Mouse (Mus musculus) embryonic facial prominence, embryonic 13.5 days (tissue): ENCODE results near the gene Wwtr1. TPM values are rescaled to one million over a fixed set of nuclear protein-coding genes. Genes with fewer than 3 reads are reported as not detected.

Experiments used
- ATAC-seq: fragments of 200-750 bp; cut with Nextera tagmentation; 2 replicates; pipeline ENCODE4 v1.8.0; 2017; ENCODE audit warnings: low read depth; ENCODE audit not compliant: insufficient number of reproducible peaks, insufficient read depth, low FRiP score, low TSS enrichment
- H3K27ac ChIP-seq: fragments of 300-500 bp; sonication (generic); 2 replicates; pipeline ENCODE4 v1.5.1; 2015; ENCODE audit warnings: moderate library complexity, mild to moderate bottlenecking, inconsistent platforms
- H3K27me3 ChIP-seq: fragments of 300-500 bp; sonication (generic); 2 replicates; pipeline ENCODE4 v1.6.1; 2015; ENCODE audit warnings: mild to moderate bottlenecking, inconsistent platforms
- H3K36me3 ChIP-seq: fragments of 300-500 bp; sonication (generic); 2 replicates; pipeline ENCODE4 v1.6.1; 2015; ENCODE audit warnings: mild to moderate bottlenecking, inconsistent platforms
- H3K4me1 ChIP-seq: fragments of 300-500 bp; sonication (generic); 2 replicates; pipeline ENCODE4 v1.6.1; 2015; ENCODE audit warnings: inconsistent platforms
- H3K4me2 ChIP-seq: fragments of 300-500 bp; sonication (generic); 2 replicates; pipeline ENCODE4 v1.6.1; 2015; ENCODE audit warnings: moderate library complexity, mild to moderate bottlenecking, inconsistent platforms
- H3K4me3 ChIP-seq: fragments of 300-500 bp; sonication (generic); 2 replicates; pipeline ENCODE4 v1.5.1; 2015; ENCODE audit warnings: mild to moderate bottlenecking, inconsistent platforms
- H3K9ac ChIP-seq: fragments of 300-500 bp; sonication (generic); 2 replicates; pipeline ENCODE4 v1.6.1; 2015; ENCODE audit warnings: mild to moderate bottlenecking, inconsistent platforms
- H3K9me3 ChIP-seq: fragments of 300-500 bp; sonication (generic); 2 replicates; pipeline ENCODE4 v1.6.1; 2016; ENCODE audit warnings: inconsistent platforms
- WGBS: fragments of 180-500 bp; shearing (Covaris S2); methylation state at CpG from one replicate; pipeline ENCODE4 v1.1.7; 2015; ENCODE audit warnings: mixed read lengths; 5-methylcytosine and 5-hydroxymethylcytosine counted together
- polyA plus RNA-seq: library from polyadenylated mRNA; unstranded; fragments of >200 nt; fragmentation: Nextera tagmentation; extraction: Ambion mirVana; gene quantifications from 2 replicates; pipeline ENCODE4 v1.2.1, GENCODE M21; 2015

Wwtr1 gene
- polyA plus RNA-seq, 1 experiment from 2014 or later = 23.8 TPM

GRCm38 (mm10) chr3:57534450-57534849, 41.3 kb downstream of the Wwtr1 start:
- no peak overlapping the region for H3K27ac ChIP-seq
- 70% methylated on average over 6 of the region's 6 CpGs for WGBS

GRCm38 (mm10) chr3:57533876-57534275, 41.8 kb downstream of the Wwtr1 start:
- H3K4me3 ChIP-seq = no peak overlapping the region
- H3K27ac ChIP-seq = no peak overlapping the region
- H3K4me2 ChIP-seq = no peak overlapping the region
- H3K4me1 ChIP-seq = peaks cover 27% of the 10 kb centered on the region
- H3K9me3 ChIP-seq = no peaks in the 10 kb centered on the region
- no peak overlapping the region for H3K9ac ChIP-seq
- 87% methylated on average over 9 of the region's 9 CpGs for WGBS
- H3K27me3 ChIP-seq = no peaks in the 10 kb centered on the region
- no peaks in the 10 kb centered on the region for H3K36me3 ChIP-seq
- no peak for ATAC-seq

More at GRCm38 (mm10) chr3:57534450-57534849, 41.3 kb downstream of the Wwtr1 start:
- ATAC-seq = no peak
- Histone ChIP-seq H3K36me3 (no peaks in the 10 kb centered on the region), H3K9me3 (no peaks in the 10 kb centered on the region), H3K4me3 (no peak overlapping the region), H3K4me2 (no peak overlapping the region), H3K9ac (no peak overlapping the region), H3K27me3 (no peaks in the 10 kb centered on the region), H3K4me1 (peaks cover 27% of the 10 kb centered on the region)

DNA sequence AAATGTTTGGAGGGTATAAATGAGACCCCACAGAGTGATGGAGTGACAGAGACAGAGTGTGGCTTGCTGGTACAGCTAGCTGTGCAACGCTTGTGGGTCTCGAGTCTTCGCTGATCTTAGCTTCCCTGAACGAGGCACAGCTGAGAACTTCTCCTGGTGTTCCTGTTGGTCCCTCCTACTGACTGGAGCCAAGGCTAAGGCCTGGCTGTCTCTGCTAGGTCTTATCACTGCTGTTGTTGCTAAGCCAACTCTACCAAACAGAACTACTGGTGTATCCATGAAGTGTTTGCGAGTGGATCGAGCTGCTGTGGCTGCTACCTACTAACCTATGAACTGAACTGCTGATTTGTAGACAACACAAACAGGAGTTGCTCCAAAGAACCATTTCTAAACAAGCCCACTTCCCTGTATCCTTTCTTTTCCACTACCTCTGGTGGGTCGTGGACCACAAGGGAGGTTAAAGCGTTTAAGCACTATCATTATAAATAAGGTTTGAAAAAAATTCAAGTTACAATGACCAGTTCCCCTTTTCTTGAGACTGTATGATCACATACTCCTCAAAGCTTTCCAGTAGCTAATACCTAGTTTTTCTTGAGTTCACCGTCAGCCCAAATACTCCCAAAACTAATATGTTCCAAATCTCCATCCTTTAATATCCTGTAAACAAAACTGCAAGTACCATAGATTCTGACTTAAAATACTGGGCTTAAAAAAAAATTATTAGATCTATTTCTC, 42.6 kb downstream of the Wwtr1 start:
- H3K36me3 ChIP-seq = no peaks in the 10 kb centered on the region
- peaks cover 27% of the 10 kb centered on the region for H3K4me1 ChIP-seq
- no peak overlapping the region for H3K9ac ChIP-seq
- ATAC-seq = no peak
- no peaks in the 10 kb centered on the region for H3K9me3 ChIP-seq
- 79% methylated on average over 9 of the region's 9 CpGs for WGBS
- H3K27ac ChIP-seq = no peak overlapping the region
- no peak overlapping the region for H3K4me3 ChIP-seq
- no peaks in the 10 kb centered on the region for H3K27me3 ChIP-seq
- H3K4me2 ChIP-seq = no peak overlapping the region

GRCm38 (mm10) chr3:57530836-57531235, 44.9 kb downstream of the Wwtr1 start:
- Histone ChIP-seq H3K4me1 (peaks cover 23% of the 10 kb centered on the region), H3K27ac (no peak overlapping the region), H3K4me2 (no peak overlapping the region), H3K27me3 (no peaks in the 10 kb centered on the region), H3K9me3 (peaks cover 3% of the 10 kb centered on the region; the same call in 1 of the 2 replicates), H3K36me3 (peaks cover 5% of the 10 kb centered on the region; the same call in 1 of the 2 replicates), H3K9ac (no peak overlapping the region), H3K4me3 (no peak overlapping the region)
- ATAC-seq = no peak
- WGBS = 24% methylated on average over 1 of the region's 1 CpGs

DNA sequence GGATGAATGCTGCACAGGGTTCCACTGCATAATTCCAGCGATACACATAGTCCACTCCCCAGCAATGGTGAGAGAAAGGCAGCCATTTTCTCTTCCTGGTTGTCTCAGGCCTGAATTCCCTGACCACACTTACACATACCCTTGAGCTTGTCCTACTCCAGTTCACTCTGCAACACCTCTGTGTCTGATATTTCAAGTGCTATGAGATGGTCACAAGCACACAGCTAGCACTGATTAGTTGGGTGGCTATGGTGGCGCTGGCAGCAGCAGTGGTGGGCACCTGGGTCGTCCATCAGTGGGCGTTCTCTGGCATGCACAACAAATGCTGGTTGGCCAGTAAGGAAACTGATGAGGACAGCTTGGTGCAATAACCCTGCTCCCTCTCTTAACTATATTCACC, 45.5 kb downstream of the Wwtr1 start:
- Histone ChIP-seq H3K9me3 (peaks cover 3% of the 10 kb centered on the region; the same call in 1 of the 2 replicates), H3K36me3 (peaks cover 5% of the 10 kb centered on the region; the same call in 1 of the 2 replicates), H3K27ac (no peak overlapping the region), H3K27me3 (no peaks in the 10 kb centered on the region), H3K9ac (no peak overlapping the region), H3K4me2 (no peak overlapping the region), H3K4me3 (no peak overlapping the region), H3K4me1 (peaks cover 18% of the 10 kb centered on the region)
- no peak for ATAC-seq
- WGBS = 93% methylated on average over 4 of the region's 4 CpGs

- no peak overlapping the region for H3K27ac ChIP-seq
- H3K36me3 ChIP-seq = peaks cover 8% of the 10 kb centered on the region
- no peak for ATAC-seq
- no peak overlapping the region for H3K9ac ChIP-seq
- peaks cover 3% of the 10 kb centered on the region; the same call in 1 of the 2 replicates for H3K9me3 ChIP-seq
- no peaks in the 10 kb centered on the region for H3K27me3 ChIP-seq
- H3K4me1 ChIP-seq = peaks cover 6% of the 10 kb centered on the region
- H3K4me2 ChIP-seq = no peak overlapping the region
- H3K4me3 ChIP-seq = no peak overlapping the region
These were observed 48.6 kb downstream of the Wwtr1 start for GRCm38 (mm10) chr3:57527154-57527553.

GRCm38 (mm10) chr3:57523093-57523492, 52.6 kb downstream of the Wwtr1 start:
- no peak overlapping the region for H3K27ac ChIP-seq
- H3K4me2 ChIP-seq = no peak overlapping the region
- WGBS = 93% methylated on average over 5 of the region's 5 CpGs
- H3K9me3 ChIP-seq = peaks cover 3% of the 10 kb centered on the region; the same call in 1 of the 2 replicates
- no peak overlapping the region for H3K9ac ChIP-seq
- no peaks in the 10 kb centered on the region for H3K27me3 ChIP-seq
- ATAC-seq = no peak
- peaks cover 8% of the 10 kb centered on the region for H3K36me3 ChIP-seq
- no peak overlapping the region for H3K4me3 ChIP-seq
- H3K4me1 ChIP-seq = no peaks in the 10 kb centered on the region

GRCm38 (mm10) chr3:57521876-57522275, 53.8 kb downstream of the Wwtr1 start:
- Histone ChIP-seq H3K27ac (no peak overlapping the region), H3K4me1 (no peaks in the 10 kb centered on the region), H3K9ac (no peak overlapping the region), H3K27me3 (no peaks in the 10 kb centered on the region), H3K4me3 (no peak overlapping the region), H3K36me3 (peaks cover 3% of the 10 kb centered on the region), H3K4me2 (no peak overlapping the region), H3K9me3 (peaks cover 3% of the 10 kb centered on the region; the same call in 1 of the 2 replicates)
- WGBS = 86% methylated on average over 4 of the region's 4 CpGs
- no peak for ATAC-seq

- Histone ChIP-seq H3K36me3 (peaks cover 3% of the 10 kb centered on the region; the same call in 1 of the 2 replicates), H3K27me3 (no peaks in the 10 kb centered on the region), H3K4me3 (no peak overlapping the region), H3K9me3 (no peaks in the 10 kb centered on the region), H3K27ac (no peak overlapping the region), H3K4me2 (no peak overlapping the region), H3K9ac (no peak overlapping the region), H3K4me1 (no peaks in the 10 kb centered on the region)
- no peak for ATAC-seq
- WGBS = 90% methylated on average over 7 of the region's 7 CpGs
These were observed 55.7 kb downstream of the Wwtr1 start for GRCm38 (mm10) chr3:57519995-57520394.

DNA sequence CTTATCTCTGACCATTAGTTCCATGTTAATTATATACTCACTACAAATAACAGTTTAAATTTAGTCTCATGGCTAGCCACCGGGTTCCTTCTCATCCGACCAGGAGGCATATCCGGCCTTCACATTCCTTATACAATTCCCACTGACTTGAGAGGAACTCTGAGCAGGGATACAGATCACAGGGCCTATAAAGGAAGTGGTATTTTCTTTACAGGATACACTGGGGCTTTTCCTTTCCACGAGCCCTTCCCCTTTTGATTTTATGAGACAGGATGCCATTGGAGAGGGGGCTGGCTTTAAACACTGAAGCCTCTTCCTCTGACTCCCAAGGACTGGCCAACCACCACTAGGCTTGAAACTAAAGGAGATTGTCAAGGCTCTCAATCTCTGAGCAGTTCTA, 59.6 kb downstream of the Wwtr1 start:
- ATAC-seq = no peak
- H3K27ac ChIP-seq = no peak overlapping the region
- H3K9me3 ChIP-seq = no peaks in the 10 kb centered on the region
- H3K9ac ChIP-seq = no peak overlapping the region
- no peaks in the 10 kb centered on the region for H3K36me3 ChIP-seq
- H3K4me3 ChIP-seq = no peak overlapping the region
- WGBS = 75% methylated on average over 4 of the region's 4 CpGs
- no peak overlapping the region for H3K4me2 ChIP-seq
- no peaks in the 10 kb centered on the region for H3K27me3 ChIP-seq
- H3K4me1 ChIP-seq = peaks cover 14% of the 10 kb centered on the region

DNA sequence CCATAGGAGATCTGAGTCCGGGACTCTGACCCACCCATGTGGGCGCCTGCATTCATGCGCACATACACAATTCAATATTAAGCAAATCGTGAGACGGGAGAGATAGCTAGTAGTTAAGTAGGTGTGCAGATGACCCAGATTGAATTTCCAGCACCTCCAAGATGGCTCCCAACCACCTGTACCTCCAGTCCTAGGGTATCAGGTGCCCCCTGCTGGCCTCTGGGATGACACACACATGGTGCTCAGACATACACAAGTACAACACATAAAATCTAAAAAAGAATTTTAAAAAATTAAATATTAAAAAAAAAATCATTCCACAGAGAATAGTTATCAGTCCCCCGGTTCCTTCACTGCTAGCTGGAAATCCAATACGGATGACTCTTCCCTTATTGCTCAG, 60.7 kb downstream of the Wwtr1 start:
- Histone ChIP-seq H3K9me3 (no peaks in the 10 kb centered on the region), H3K27me3 (no peaks in the 10 kb centered on the region), H3K4me3 (no peak overlapping the region), H3K9ac (no peak overlapping the region), H3K4me1 (peaks cover 14% of the 10 kb centered on the region), H3K27ac (no peak overlapping the region), H3K4me2 (no peak overlapping the region), H3K36me3 (no peaks in the 10 kb centered on the region)
- WGBS = 97% methylated on average over 7 of the region's 7 CpGs
- ATAC-seq = no peak

DNA sequence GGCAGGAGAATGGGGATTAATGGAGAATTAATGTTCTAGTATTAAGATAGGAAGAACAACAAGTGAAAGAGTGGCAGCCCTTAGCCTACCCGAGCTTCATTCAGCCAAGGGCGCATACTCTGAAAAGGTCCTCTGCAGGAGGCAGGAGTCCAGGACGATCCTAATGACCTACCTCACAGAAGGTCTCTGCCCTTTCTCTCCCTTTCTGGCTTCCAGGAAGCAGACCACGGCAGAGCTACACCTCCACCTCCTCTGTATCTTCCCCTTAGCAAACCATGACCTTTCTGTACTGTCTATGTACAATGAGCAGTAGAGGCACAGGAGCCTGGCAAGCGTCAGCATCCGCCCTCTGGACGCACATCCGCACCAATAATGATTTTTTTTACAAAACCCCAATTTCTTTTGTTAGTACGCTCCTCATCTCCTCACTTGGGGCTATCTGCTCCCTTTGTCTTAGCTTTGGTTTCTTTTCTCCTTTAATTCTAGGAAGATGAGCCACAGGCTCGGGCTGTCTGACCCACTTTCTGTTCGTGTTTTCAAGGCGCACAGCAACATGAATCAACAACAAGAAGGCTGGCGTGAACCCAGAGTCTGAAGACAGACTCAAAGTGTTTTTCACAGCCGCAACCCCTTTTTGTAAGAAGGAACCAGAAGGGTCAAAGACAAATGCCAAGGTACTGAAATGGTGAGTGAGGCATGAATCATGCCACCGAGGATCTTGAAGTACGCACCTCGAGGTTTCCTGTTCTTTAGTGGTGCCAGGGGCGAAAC, 63.7 kb downstream of the Wwtr1 start:
- no peak for ATAC-seq
- Histone ChIP-seq H3K27ac (peak overlapping the region; percentile 23; the same call in 1 of the 2 replicates), H3K9me3 (no peaks in the 10 kb centered on the region), H3K4me1 (peaks cover 14% of the 10 kb centered on the region), H3K27me3 (no peaks in the 10 kb centered on the region), H3K36me3 (no peaks in the 10 kb centered on the region), H3K4me3 (no peak overlapping the region), H3K4me2 (no peak overlapping the region), H3K9ac (no peak overlapping the region)
- 78% methylated on average over 18 of the region's 18 CpGs for WGBS
